17 mouse cellular contexts compared by ENCODE assay signal in genomic region chrX:102163096-102163495, GRCm38 (mm10). TPM values are rescaled to one million over a fixed set of nuclear protein-coding genes. Genes with fewer than 3 reads are reported as not detected.
DNase-seq lines count a peak whose midpoint lies in the region; ATAC-seq and TF ChIP-seq lines count a peak whose summit lies in the region.
"Had no signal": no experiment of that assay in that cellular context is flagged by ENCODE, and none has a peak within 500 bp of the region (broad histone marks: within the 10 kb centered on the region; RNA-seq: fewer than 3 reads in every experiment).

No protein-coding gene starts in this region.

- no peak overlapping the region for H3K27ac ChIP-seq in kidney, adult 2 months (ENCODE audit: insufficient read depth, low read depth, low read length)
- H3K27ac ChIP-seq: embryonic facial prominence, embryonic 15.5 days; hindbrain, embryonic 14.5 days; liver, embryonic 13.5 days had no signal

- TF ChIP-seq POLR2A in kidney, adult 2 months (IDR thresholded peaks at IDR 0.05; ENCODE audit: low read depth, low read length): no peak

- no peaks in the 10 kb centered on the region for H3K36me3 ChIP-seq in kidney, adult 2 months (ENCODE audit: control insufficient read depth, insufficient read depth, low read length)
- no peaks in the 10 kb centered on the region for H3K36me3 ChIP-seq in E14TG2a.4 (ENCODE audit: insufficient read depth, low read length)
- H3K36me3 ChIP-seq: embryonic facial prominence, embryonic 15.5 days; heart, embryonic 12.5 days; liver, embryonic 13.5 days had no signal

- 0 out of 2 replicates have a peak, but pooled peaks have one; percentile 33 for ATAC-seq in megakaryocyte, adult 5-6 weeks (ENCODE audit: poor library complexity, severe bottlenecking)
- no peak for ATAC-seq in erythroid progenitor cell, adult 5-6 weeks (replicated peaks; ENCODE audit: low FRiP score, poor library complexity, severe bottlenecking)
- ATAC-seq: midbrain, embryonic 16.5 days had no signal

- peak; percentile 15 for DNase-seq in kidney, adult 9 months
- no peak for DNase-seq in kidney, adult 2 months
- DNase-seq in lung, postnatal 10 days: peak; percentile 6
- no peak for DNase-seq in lung, adult 18-20 months
- no peak for DNase-seq in spleen, adult 12 weeks (ENCODE audit: low spot score)
- DNase-seq: cerebellum, adult 9-11 months; kidney, adult 18-20 months; liver, embryonic 13.5 days; thymus, postnatal 25 days had no signal

- H3K9me3 ChIP-seq in E14TG2a.4 (ENCODE audit: low read length): no peaks in the 10 kb centered on the region
- H3K9me3 ChIP-seq: embryonic facial prominence, embryonic 15.5 days; heart, embryonic 12.5 days; liver, embryonic 13.5 days; megakaryocyte, embryonic 14.5 days had no signal

- no peaks in the 10 kb centered on the region for H3K4me1 ChIP-seq in kidney, adult 2 months (ENCODE audit: control insufficient read depth, insufficient read depth, low read length)
- peaks cover 19% of the 10 kb centered on the region for H3K4me1 ChIP-seq in E14TG2a.4 (replicated peaks; ENCODE audit: low read depth, low read length)
- H3K4me1 ChIP-seq: embryonic facial prominence, embryonic 15.5 days had no signal

- no peak overlapping the region for H3K4me3 ChIP-seq in kidney, adult 2 months (ENCODE audit: insufficient read depth, low read depth, low read length)
- H3K4me3 ChIP-seq in E14TG2a.4 (replicated peaks; ENCODE audit: low read length): no peak overlapping the region
- H3K4me3 ChIP-seq: embryonic facial prominence, embryonic 15.5 days; heart, embryonic 12.5 days; liver, embryonic 13.5 days; megakaryocyte, embryonic 14.5 days had no signal

- no peaks in the 10 kb centered on the region for H3K27me3 ChIP-seq in kidney, adult 2 months (replicated peaks; ENCODE audit: control insufficient read depth, insufficient read depth, low read length)
- no peaks in the 10 kb centered on the region for H3K27me3 ChIP-seq in E14TG2a.4 (ENCODE audit: insufficient read depth, low read length)
- H3K27me3 ChIP-seq: embryonic facial prominence, embryonic 15.5 days; liver, embryonic 13.5 days had no signal

- no peak for TF ChIP-seq CTCF in kidney, adult 2 months (conservative IDR thresholded peaks at IDR 0.05; ENCODE audit: insufficient read depth, insufficient read length, low read depth, low read length)
- peak; percentile 25 for TF ChIP-seq CTCF in E14TG2a.4 (conservative IDR thresholded peaks at IDR 0.05; ENCODE audit: low read length)

- 37% methylated on average over 2 of the region's 2 CpGs for WGBS in kidney, adult 2 months

RNA-seq across cellular contexts. Expression of gene Ercc6l, which starts 6.2 kb away (rescaled TPM):
- polyA plus RNA-seq in kidney, adult 2 months (2012; rRNA removed): 0.10 and 0.13 TPM in 2 replicates
- total RNA-seq in megakaryocyte, adult 5-6 weeks (2015): 22.7 and 26.9 TPM in 2 replicates
- 28.5 and 29.9 TPM in 2 replicates for total RNA-seq in megakaryocyte, adult 5-6 weeks (2017)
- total RNA-seq in erythroid progenitor cell, adult 5-6 weeks (2015; ENCODE audit: low replicate concordance): 24.3 and 26.7 TPM in 2 replicates
- total RNA-seq in erythroid progenitor cell, adult 5-6 weeks (2017; ENCODE audit: low replicate concordance): 30.9 and 34.0 TPM in 2 replicates

RNA-seq across cellular contexts. Expression of gene Rps4x, which starts 26.1 kb away (rescaled TPM):
- polyA plus RNA-seq in kidney, adult 2 months (2012; rRNA removed): 354 and 511 TPM in 2 replicates
- 2,519 and 2,672 TPM in 2 replicates for total RNA-seq in megakaryocyte, adult 5-6 weeks (2015)
- total RNA-seq in megakaryocyte, adult 5-6 weeks (2017): 1,532 and 1,544 TPM in 2 replicates
- 982 and 1,015 TPM in 2 replicates for total RNA-seq in erythroid progenitor cell, adult 5-6 weeks (2015; ENCODE audit: low replicate concordance)
- 394 and 635 TPM in 2 replicates for total RNA-seq in erythroid progenitor cell, adult 5-6 weeks (2017; ENCODE audit: low replicate concordance)

RNA-seq across cellular contexts. Expression of gene Pin4, which starts 43.8 kb away (rescaled TPM):
- 2.0 and 5.2 TPM in 2 replicates for polyA plus RNA-seq in kidney, adult 2 months (2012; rRNA removed)
- 46.4 and 55.5 TPM in 2 replicates for total RNA-seq in megakaryocyte, adult 5-6 weeks (2015)
- total RNA-seq in megakaryocyte, adult 5-6 weeks (2017): 105 and 116 TPM in 2 replicates
- total RNA-seq in erythroid progenitor cell, adult 5-6 weeks (2015; ENCODE audit: low replicate concordance): 53.7 TPM in 1 of 2 replicates, not detected in the other
- total RNA-seq in erythroid progenitor cell, adult 5-6 weeks (2017; ENCODE audit: low replicate concordance): 42.7 and 82.7 TPM in 2 replicates

Comparison
In these comparisons a context has a peak if more than half of its experiments do, and no peak if none do; other contexts are left out.
1. DNase-seq: peak in kidney, adult 9 months (single experiment) and lung, postnatal 10 days (single experiment); none in kidney, adult 2 months (single experiment), lung, adult 18-20 months (0 of 2) and spleen, adult 12 weeks (single experiment).